Mouse (Mus musculus) lung, postnatal 14 days (tissue): ENCODE measurements at regions not wholly inside any gene's neighbourhood (a gene's known extent, or its start where the extent isn't known, plus 50 kb on each side); places are given as distances from the start of the nearest gene placed in this dataset.
A peak's percentile ranks its signal among the peaks of the same experiment; 100 is the strongest.
"Not testable (repeated sequence)": the region's sequence is repeated elsewhere in the genome, so short reads cannot be mapped to it uniquely, and the experiment has no call there.

Experiments used
- DNase-seq: peaks from one replicate; pipeline ENCODE4 v3.0.0; 2021

DNA sequence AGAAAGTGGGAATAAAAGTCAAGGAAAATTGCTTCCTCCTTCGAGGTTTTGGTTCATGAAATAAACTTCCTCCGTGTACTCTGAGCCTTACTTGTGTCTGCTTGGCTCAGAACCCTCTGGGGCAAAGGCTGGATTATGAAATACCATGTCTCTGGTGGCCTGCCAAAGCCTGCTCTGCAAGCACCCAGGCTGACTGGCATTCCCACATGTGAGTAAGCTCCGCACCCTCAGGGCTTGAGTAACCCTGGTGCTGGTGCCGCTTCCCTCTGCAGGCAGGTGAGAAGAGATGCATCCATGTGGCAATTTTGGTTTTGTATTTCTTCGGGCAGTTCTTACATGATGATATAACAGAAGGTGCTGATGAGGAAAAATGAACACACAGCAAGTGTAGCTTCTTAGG lies 66.0 kb downstream of the Nr2f2 start:
- DNase-seq: peak; percentile 75

DNA sequence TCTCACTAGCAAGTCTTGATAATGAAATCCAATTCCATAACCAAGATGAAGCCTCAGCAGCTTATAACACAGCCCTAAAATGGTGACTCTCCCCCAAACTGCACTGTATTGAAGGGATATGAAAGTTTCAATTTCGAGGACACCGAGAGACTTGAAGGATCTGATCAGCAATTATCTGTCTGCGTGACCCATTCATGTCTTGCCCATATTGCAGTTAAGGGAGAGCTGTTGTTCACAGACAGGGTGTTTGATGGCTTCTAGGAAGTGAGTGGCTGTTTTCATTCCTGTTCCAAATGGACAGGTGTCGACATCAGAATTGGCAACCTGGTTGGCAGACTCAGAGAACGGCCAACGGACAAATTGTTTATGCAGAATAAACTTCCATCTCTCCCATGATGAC lies 75.1 kb downstream of the Nr2f2 start:
- DNase-seq: no peak

DNA sequence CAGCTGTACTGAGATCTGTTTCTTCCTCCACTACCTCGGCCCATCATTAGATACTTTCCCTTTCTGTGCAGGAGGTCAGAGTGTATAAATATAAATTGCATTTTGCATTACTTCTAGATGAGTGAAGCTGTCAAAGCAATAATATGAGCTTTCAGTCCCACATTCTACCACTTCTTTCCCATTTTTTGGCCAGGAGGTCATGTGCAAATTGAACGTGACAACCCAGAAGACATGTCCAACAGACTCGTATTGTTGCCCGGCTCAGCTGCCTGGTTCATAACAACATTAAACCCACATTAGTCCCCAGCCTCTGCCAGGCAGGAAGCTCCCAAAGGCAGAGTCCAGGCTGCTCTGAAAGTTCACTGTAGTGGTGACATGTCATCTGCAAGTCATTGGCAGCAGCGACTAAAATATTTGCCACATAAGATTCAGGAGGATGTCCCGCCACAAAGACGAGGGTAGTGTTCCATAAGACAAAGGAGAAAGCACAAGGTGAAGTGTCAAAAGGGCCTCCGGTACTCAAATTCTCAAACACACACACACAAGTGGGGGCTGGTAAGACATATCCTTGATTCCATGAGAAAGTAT lies 75.7 kb downstream of the Nr2f2 start:
- no peak for DNase-seq

DNA sequence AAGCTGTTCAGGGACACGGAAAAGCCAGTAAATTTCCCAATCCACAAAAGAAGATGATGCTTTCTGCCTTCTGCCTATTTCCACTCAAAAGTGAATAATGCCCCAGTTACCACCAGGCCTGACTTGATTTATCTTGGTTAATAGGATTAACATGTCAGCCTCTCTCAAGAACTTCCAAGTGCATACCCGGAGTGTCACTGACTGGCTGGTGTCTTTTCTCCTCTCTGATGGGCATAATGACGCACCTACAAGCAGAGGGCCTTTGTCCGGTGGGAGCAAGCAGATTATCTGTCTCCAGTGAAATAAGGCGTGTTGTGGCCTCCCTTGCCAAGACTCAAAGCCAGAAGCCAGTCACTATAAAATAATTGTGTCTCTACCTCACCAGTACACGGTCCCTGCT lies 76.3 kb downstream of the Nr2f2 start:
- no peak for DNase-seq

DNA sequence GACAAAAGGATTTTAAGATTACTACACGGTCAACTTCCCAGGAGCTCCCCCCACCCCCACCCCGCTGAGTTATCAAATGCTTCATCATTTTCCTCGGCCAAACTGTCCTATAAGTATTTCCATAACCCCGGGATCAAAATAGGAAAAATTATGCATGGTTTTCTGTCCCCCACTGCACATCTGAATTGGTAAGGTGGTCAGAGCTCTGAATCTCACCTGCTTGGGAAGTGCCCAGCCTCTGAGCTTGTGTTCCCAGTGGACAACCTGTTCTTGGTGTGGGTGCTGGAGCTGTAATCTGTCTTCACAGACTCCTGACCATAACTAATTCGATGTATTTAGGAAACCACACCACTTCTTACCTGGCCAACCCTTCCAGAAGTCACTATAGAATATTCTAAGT lies 77.9 kb downstream of the Nr2f2 start:
- no peak for DNase-seq

DNA sequence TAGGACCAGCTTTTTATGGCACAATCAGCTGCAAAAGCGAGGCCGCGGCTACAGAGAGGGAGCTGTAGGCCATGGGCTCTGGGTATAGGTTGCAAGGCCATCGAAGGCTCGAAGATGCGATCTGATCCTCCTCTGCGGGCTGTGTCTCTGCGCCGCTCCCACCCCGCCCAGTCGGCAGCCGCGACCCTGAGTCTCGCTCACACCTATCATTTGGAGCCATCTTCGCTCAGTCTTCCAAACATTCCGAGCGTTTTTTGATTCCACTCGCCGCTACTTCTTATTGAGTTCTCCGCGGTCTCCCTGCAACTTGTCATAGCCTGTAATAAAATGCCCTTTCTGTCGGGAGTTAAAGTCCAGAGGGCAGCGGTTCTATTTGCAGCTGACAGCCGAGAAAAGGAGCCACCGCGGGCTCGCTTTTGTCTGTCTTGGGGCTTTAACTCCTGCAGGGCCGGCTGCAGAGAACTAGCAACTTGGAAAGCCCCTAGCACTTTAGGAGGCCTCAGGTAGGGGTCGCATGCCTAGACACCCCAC lies 78.6 kb downstream of the Nr2f2 start:
- DNase-seq: peak; percentile 4

DNA sequence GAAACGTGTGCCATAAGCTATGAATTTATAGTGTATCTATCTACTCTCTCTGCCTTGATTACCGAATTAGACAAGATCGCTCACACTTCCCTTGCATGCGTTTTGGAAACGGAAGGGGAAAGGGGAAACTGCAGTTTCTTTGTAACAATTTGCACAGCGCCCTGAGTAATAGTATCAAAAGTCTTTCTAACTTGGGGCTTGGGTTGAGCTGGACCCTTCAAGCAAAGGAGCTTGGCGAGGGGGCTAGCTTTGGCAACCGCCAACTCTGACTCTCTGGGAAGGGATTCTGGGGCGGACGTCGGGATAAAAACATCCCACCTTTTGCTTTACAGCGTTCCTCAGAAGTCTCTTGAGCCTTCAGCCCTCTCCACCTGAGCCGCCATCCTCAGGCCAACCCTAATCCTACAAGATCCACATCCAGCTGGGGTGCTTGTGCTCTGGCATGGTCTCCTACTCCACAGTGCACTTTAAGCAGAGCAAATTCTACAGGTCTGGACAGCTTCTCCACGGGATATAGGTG lies 79.6 kb downstream of the Nr2f2 start:
- DNase-seq: no peak

DNA sequence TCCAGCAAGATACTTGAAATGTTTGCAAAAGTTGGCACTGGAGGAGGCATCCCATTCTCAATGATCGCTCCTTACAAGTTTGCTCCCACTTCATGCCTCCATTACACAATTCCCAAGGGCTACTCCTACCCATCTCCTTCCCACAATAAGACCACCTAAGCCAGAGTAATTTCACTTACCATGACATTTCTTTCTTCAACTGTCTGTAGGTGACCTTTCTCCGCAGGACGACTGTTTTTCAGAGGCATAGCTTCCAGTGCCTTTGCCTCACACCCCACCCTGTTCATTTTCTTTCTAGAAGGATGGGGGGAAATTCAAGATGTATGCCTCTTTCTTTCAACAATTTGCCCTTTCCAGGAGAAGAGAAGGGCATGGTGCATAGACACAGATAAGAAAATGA lies 81.2 kb downstream of the Nr2f2 start:
- no peak for DNase-seq

DNA sequence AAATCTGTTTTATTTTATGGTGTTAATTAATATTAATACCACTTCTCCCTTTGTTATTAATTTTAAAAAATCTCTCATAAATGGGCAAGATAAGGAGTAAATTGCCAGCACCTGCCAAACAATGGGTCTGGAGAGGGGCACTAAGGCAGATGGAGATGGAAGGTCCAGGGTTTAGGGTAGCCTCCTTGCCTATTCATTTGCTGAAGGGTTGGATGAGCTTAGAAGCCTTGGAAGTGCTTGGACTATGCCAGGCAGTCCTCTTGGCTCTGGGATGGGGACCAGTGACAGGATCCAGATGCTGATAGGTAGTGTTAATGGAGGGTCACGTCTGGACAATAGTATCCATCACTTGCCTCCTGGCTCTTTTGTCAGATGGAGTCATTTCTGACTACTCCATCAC lies 82.7 kb downstream of the Nr2f2 start:
- DNase-seq: no peak

DNA sequence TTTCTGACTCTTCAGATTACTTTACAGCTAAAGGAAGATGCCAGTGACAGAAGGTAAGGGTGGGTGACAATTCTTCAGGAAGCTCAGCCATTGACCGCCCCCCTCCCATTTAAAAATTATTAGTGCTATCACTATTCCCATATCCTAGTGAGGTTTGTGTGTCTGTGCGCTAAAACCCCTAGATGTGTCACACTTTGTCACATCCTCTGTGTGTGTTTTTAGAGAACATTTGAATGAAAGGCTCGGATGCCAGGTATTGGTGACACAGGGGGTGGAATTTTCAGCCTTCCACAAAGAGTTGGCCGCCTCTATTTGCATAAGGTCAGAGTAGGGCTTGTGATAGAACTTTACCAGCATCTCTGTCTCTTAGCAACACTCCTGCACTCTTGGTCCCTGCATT lies 83.4 kb downstream of the Nr2f2 start:
- DNase-seq: no peak

DNA sequence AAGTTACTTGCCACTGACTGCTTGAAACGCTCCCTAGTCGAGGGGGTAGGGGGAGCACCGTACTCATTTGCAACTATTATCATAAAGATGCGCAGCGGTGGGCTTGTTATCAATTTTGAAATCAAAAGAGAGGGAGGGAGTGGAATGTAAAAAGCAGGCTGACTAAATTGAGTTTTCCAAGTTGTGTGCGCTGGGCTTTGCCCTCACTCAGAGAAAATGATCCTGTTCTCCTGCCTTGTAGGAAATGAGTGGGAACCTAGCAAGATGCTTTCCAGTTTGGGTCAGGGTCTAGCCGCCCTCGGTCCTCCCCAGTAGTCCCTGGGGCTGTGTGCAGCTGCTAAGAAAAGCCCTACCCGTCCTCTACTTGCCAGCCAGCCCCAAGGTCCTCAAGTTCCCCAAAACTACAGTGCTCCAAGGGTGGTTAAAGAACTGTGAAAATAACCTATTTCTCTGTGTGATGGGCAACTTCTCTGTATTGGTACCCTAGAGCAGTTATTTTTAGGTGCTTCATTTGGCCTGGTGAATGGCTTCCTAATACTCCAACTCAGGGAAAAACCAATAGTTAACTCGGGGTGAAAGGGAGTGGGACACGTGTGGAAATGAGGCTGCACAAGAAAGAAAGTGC lies 84.5 kb downstream of the Nr2f2 start:
- DNase-seq: no peak

DNA sequence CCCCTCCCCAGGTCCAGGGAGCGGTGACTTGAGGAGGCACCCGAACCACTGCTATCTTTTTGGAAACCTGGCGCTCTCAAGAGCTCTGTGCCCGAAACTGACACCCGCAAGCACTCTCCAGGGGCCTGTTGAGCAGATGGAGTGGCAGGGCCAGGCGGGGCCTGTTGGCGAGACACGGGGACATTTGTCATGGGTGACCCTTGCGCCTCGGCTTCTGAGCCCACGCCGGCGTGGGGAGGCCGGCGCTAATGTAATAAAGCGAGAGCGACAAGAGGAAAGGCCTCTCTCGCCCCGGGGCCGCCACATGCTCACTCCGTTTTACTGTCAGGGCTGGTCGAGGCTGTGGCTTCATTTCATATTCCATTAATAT lies 85.2 kb downstream of the Nr2f2 start:
- no peak for DNase-seq

DNA sequence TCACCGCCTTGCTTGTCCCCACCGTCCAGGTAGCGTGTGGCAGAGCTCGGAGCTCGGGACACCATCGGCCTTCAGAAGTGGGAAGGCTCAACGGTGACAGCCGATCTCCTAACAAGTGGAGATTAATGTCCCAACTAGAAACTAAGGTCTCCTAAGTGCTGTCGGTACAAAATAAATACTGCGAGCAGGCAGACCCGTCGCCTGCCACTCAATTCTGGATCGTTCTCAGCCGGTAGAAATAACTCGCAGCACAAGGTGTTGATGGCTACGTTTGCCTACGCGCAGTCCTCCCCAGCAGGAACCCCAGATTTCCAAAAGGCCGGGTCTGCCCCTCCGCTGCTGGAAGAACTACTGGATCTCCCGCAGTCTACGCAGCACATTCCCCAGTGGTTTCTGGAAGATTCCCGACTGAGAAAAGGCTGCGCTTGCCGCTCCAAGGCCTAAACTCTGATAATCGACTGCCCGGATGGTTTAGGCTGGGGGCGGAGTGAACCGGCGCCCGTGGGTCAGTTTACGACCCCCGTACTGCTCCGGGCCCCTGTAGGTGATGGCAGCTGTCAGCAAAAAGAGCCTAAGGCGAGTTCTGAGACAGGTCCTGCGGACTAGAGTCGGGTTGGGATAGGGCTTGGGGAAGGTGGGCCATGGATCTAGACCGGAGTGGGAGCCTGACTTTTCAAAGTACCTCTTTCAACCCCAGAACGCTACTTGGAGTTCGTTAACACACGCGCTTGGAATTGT lies 85.7 kb downstream of the Nr2f2 start:
- peak; percentile 9 for DNase-seq

DNA sequence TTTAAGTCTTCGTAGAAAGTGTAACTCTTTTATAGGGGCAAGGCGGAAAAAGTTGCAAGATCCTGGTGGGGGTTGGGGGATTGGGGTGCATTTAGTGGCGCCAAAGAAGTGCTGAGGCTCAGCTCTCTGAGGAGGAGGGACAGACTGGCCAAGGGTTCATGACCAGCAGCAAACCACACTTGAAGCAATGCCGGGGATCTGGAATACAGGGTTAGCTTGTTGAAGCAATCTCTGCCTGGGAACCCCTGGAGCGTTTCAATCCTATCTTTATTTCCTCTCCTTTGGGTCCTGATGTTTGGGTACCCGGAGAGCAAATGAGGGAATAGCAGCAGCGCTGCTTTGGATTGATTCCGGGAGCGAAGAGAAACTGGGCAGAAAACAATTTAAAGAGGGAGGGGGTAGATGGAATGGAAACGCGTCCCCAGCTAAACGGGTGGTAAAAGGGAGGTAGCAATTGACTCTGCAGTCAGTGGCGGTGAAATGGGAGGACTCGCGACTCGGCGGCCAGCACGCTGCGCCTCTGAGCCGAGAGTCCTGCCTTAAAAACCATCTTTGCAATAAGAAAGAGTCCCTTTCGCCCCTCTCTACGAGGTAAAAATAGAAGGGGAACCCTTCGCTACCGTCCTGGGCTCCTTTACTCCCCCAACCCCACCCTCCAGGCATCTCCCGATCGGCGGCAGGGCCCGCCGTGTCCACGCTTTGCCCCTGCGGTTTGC lies 86.5 kb downstream of the Nr2f2 start:
- DNase-seq: no peak

DNA sequence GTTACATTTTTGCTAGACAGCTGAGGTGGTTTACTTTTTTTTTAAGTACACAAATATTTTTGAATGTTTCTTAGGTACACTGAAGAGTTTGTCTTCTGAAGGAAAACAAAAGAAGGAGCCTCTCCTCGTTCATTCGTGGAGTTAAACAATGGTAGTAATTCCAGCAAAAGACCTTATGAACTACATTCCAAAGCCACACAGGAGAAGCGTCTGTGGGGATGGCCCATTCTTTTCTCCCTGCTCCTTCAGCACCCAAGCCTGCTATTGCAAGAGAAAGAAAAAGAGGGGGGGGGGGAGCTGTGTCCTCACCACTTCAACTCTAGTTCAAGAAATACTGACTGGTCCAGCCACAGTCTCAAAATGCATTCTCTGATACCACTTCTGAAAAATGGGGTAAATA lies 87.4 kb downstream of the Nr2f2 start:
- DNase-seq: no peak

DNA sequence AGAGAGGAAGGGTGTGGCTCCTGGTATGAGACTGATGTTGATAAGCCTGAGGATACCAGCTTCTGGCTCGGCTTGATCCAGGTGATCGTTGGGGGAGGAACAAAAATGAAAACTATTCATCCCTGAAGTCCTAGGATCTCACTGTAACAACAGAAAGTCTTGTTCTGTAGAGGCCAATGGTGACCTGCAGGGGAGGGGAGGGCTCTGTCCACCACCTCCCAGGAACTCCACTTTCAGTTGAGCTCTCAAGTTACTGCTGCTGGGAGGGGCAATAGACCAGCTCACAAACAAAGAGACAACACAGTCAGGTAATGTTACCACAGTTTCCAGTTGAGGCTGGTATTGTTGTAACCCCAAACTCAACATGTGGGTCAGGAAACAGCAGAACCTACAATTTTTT lies 90.5 kb downstream of the Nr2f2 start:
- no peak for DNase-seq

DNA sequence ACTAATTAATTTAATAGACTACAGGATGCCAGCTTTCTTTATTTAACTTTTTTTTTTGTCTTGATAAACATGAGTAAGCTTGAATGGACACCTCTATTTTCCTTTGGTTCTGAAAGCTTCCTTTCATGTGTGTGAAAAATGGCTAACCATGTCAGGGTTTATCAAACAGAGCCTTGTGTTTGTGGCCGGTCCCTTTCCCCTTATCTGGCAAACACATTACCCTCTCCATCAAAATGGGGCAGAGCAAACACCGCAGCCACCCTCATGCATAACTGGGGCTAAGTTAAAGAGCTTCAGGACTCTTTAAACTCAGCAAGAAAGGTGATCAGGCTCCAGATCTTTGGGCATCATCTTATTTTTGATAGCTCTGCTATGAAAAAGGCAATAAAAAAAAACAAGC lies 92.2 kb downstream of the Nr2f2 start:
- no peak for DNase-seq

DNA sequence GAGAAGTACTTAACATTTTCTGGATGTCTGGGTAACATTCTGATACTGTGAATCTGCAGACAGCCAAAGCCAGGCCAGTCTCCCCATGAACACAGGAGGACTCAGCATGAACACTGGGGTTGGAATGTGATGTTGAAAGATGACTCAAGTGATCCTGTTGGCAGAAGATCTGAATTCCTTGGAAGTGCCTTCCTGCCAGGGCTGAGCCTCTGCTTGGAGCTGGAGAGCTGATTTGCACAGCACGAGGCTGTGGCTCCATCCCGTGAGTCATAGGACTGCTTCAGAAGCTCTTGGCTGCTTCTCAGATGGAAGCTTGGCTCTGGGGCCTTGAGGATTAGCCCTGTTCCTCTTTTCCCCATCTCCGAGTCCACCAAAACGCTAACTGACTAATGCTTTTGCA lies 99.5 kb downstream of the Nr2f2 start:
- DNase-seq: peak; percentile 56

DNA sequence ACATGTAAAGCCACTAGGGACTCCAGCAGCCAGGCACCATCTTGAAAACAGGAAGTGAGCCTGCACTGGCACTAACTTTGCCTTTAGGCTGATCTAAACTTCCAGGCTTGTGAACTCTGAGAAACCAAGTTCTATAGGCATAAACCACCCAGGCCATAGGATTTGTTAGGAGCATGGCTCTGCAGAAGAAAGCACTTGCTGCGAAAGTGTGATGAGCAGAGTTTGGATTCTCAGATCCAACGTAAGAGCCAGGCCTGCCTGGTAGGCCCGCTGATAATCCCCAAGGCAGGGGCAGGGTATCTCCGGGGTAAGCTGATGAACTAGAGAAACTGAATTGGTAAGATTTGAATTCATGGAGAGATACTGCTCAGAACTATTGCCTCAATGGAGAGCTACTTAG lies 109.7 kb downstream of the Nr2f2 start:
- DNase-seq: no peak

DNA sequence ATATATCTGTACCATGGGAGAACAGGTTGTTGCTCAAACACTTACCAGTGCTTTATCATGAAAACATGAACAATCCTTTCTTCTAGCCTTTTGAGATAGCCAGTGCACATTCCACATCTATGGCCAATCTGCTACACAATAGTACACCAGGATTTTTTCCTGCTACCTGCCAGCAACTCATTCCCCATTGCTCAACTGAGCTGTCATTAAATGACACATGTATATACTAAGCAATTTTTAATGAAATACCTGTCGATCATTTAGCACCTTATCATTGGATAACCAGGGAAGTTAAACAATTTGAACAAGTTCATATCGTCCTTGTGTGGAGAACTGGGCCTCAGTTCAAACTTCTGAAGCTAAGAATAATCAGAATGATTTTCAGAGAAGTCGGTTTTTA lies 111.5 kb downstream of the Nr2f2 start:
- DNase-seq: no peak

DNA sequence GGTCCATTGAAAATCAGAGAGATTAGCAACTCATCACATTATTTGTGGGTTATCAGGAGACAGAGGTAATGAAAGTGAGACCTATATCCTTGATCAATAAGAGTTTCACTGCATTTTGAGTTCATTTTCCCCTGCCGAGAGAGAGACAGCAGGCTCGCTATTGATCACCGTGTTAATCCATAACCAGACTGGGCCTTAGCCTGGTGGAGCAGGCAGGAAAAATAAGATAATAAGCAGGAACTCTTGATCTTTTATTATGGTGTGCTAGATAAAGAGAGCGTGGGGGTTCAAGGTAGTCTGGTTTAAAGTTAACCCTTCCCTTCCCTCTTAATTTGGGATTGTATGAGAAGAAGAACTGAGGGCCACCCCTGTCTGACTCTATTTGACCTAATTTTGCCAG lies 113.3 kb downstream of the Nr2f2 start:
- no peak for DNase-seq

DNA sequence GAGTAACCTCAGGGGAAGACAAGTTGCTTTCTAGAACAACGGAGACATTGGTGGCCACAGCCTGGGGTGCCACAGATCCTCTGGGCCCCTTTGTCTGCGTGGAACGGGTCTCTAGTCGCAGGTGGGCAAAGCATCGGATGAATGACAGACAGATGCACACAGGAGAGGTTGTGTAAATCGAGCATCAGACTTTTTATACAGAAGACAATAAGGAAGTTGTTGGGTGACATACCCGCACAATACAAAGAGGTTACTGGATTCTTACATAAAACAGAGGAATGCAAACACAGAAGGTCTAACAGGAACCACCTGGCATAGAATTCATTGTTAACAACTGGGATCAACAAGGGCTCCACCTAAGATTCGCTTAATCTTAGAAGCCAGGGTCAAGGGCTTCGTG lies 127.5 kb downstream of the Nr2f2 start:
- DNase-seq: not testable (repeated sequence)

DNA sequence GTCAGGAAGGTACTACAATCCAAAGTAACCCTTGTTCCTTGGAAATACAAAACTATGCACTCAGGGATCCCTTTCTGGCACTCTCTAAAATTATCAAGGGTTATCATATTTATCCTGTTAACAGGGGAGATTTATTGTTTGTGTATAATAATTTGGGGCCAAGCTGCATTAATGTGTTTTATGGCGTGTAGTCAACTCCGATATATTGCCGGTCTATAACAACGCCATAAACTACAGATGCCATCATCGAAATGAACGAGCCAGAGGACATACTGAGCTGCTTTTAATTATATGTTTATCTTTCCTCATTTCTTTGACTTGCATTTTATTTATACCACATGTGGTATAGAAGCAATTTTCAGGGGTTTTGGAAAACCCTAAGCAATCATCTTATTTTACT lies 147.2 kb downstream of the Nr2f2 start:
- DNase-seq: no peak

DNA sequence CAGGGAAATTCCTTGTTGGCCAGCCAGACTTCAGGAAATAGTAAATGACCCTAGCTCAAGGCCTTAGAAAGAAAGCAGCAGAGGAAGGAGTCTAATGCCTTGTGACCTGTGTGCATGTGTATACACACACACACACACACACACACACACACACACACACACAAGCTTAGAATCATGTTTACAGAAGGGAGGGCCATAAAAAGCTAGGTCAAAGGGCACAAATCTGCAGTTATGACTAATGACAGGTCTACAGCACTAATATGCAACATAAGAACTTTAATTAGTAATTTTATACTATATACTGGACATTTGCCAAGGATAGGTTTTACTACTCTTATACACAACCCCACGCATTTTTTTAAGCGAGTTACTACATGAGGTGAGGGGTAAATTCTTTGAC lies 149.4 kb downstream of the Nr2f2 start:
- DNase-seq: no peak
